Mouse (Mus musculus) urinary bladder, postnatal 36 days (tissue): ENCODE data around the gene Mpv17l2.

Experiments
- DNase-seq, 2 experiments: peaks; one replicate each; pipeline ENCODE4 v3.0.0; 2022; ENCODE audit warnings: low spot score in 2 of 2, mixed read lengths in 1 of 2

The Mpv17l2 gene

GRCm38 (mm10) chr8:70752000-70752764 is 8.6 kb downstream of the Mpv17l2 start:
- peak in 1 of 2 experiments; percentile 71 for DNase-seq

- no peak for DNase-seq
Observed at GRCm38 (mm10) chr8:70750128-70750680, 10.5 kb downstream of the Mpv17l2 start.

- no peak for DNase-seq
Observed at GRCm38 (mm10) chr8:70749097-70749674, 11.6 kb downstream of the Mpv17l2 start.

GRCm38 (mm10) chr8:70748246-70749096 is 12.3 kb downstream of the Mpv17l2 start:
- DNase-seq: no peak

- no peak for DNase-seq
Observed at GRCm38 (mm10) chr8:70747211-70747890, 13.4 kb downstream of the Mpv17l2 start.

GRCm38 (mm10) chr8:70746676-70747075 is 14.1 kb downstream of the Mpv17l2 start:
- no peak for DNase-seq

- DNase-seq: no peak
Observed at GRCm38 (mm10) chr8:70745691-70746220, 15.0 kb downstream of the Mpv17l2 start.

- no peak for DNase-seq
Observed at GRCm38 (mm10) chr8:70744806-70745205, 15.9 kb downstream of the Mpv17l2 start.

GRCm38 (mm10) chr8:70743656-70744590 is 16.8 kb downstream of the Mpv17l2 start:
- no peak for DNase-seq

- no peak for DNase-seq
Observed at GRCm38 (mm10) chr8:70742981-70743655, 17.6 kb downstream of the Mpv17l2 start.

- no peak for DNase-seq
Observed at GRCm38 (mm10) chr8:70742176-70742575, 18.6 kb downstream of the Mpv17l2 start.

GRCm38 (mm10) chr8:70741661-70742060 is 19.1 kb downstream of the Mpv17l2 start:
- DNase-seq: no peak

- DNase-seq: no peak
Observed at GRCm38 (mm10) chr8:70738211-70738610, 22.5 kb downstream of the Mpv17l2 start.

GRCm38 (mm10) chr8:70737705-70738104 is 23.0 kb downstream of the Mpv17l2 start:
- DNase-seq: no peak

- DNase-seq: no peak
Observed at GRCm38 (mm10) chr8:70730956-70731355, 29.8 kb downstream of the Mpv17l2 start.

GRCm38 (mm10) chr8:70729808-70730475 is 30.8 kb downstream of the Mpv17l2 start:
- DNase-seq: no peak

GRCm38 (mm10) chr8:70726721-70727120 is 34.0 kb downstream of the Mpv17l2 start:
- no peak for DNase-seq

- no peak for DNase-seq
Observed at GRCm38 (mm10) chr8:70725792-70726447, 34.8 kb downstream of the Mpv17l2 start.
